Mouse (Mus musculus): Measurements from ENCODE around the gene Lifr.

DNA sequence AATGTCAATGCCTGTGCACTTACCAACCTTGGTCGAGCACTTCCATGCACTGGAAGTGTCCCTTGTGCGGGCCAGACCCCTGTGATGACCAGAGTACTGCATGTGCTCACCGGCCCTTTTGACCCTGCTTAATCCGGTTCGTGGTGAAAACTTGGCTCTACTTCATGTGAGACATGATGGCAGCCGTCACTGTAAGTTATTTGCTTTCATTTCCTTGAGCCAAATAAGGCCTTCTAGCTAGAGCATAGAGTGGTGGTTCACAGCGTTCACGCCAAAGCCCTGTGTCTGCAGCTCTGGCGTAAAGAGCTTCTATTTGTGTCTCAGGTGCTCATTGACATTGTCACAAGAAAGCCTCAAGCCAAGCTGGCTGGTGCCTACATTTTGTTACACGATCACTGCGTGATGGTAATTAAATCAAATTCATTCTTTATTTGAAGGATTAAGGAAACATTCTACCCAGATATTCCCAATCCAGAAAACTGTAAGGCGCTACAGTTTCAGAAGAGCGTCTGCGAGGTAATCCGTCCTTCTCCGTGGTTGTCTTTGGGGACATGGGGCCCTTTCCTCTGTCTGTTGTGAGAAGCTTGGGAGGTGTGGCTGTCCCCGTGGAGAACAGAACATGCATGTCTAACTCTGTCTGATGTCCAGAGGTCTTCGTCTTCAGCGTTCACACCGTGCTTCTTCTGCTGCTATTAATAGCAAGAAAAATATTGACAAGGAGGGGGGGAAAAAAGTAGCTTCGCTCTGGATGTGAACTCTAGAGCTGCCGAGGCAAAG lies 99.5 kb downstream of the Lifr start:
- TF ChIP-seq POLR2A (IDR thresholded peaks at IDR 0.05; ENCODE audit: low read depth, low read length) (no peak), CTCF (IDR thresholded peaks at IDR 0.05; ENCODE audit: borderline replicate concordance, insufficient read depth, low read length) (no peak)

Measured in embryonic fibroblast, embryonic 13.5 days (primary cell).